Comparison of ENCODE assay signal across 16 mouse cellular contexts in the genomic region with DNA sequence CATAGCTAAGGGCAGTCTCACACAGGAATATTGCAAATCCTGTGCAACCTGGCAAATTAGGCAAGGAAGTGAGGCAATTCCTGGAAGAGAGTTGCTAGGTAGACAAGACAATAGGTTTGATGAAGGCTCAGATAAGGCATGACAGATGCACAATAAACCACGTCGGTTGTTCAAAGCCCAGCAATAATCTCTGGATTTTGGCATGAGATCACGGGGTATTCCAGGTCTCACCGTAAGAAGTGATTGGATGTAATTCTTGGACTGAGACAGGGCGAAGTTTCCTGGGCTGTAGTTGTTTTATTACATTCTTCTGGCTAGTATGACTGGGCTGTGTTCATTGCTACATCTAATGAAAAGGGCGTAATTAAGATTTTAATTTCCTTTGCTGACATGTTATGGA.
"Had no signal": no experiment of that assay in that cellular context is flagged by ENCODE, and none has a peak within 500 bp of the region (broad histone marks: within the 10 kb centered on the region; RNA-seq: fewer than 3 reads in every experiment).

No protein-coding gene starts in this region.

- H3K9ac ChIP-seq: liver, postnatal 0 days; midbrain, embryonic 13.5 days; midbrain, embryonic 15.5 days; neural tube, embryonic 12.5 days; stomach, embryonic 15.5 days had no signal

- H3K27me3 ChIP-seq: megakaryocyte, embryonic 14.5 days; midbrain, embryonic 13.5 days; midbrain, embryonic 15.5 days; neural tube, embryonic 12.5 days; stomach, embryonic 15.5 days had no signal

- H3K4me3 ChIP-seq: megakaryocyte, embryonic 14.5 days; midbrain, embryonic 13.5 days; midbrain, embryonic 15.5 days; neural tube, embryonic 12.5 days; stomach, embryonic 15.5 days had no signal

- DNase-seq: liver, postnatal 0 days; lung, adult 2 months; lung, postnatal 10 days; lung, postnatal 36 days; right cerebral cortex, postnatal 14 days; thymus, adult 2 months; thymus, postnatal 14 days; thymus, postnatal 36 days had no signal

- H3K4me1 ChIP-seq: midbrain, embryonic 13.5 days; midbrain, embryonic 15.5 days; neural tube, embryonic 12.5 days; stomach, embryonic 15.5 days had no signal

- ATAC-seq: liver, postnatal 0 days; midbrain, embryonic 13.5 days; midbrain, embryonic 15.5 days had no signal

- H3K27ac ChIP-seq: macrophage; midbrain, embryonic 13.5 days; midbrain, embryonic 15.5 days; neural tube, embryonic 12.5 days; stomach, embryonic 15.5 days; stomach, postnatal 0 days had no signal

- H3K4me2 ChIP-seq: midbrain, embryonic 11.5 days; midbrain, embryonic 13.5 days; midbrain, embryonic 15.5 days; neural tube, embryonic 12.5 days; stomach, embryonic 15.5 days had no signal

- H3K9me3 ChIP-seq: neural tube, embryonic 12.5 days; stomach, embryonic 15.5 days had no signal

- H3K36me3 ChIP-seq: midbrain, embryonic 13.5 days; midbrain, embryonic 15.5 days; neural tube, embryonic 12.5 days; stomach, embryonic 15.5 days had no signal
